Mouse (Mus musculus) heart, embryonic 13.5 days (tissue): ENCODE data around the gene Draxin. TPM values are rescaled to one million over a fixed set of nuclear protein-coding genes. Genes with fewer than 3 reads are reported as not detected.
A peak's percentile ranks its signal among the peaks of the same experiment; 100 is the strongest.
"Not testable (repeated sequence)": the region's sequence is repeated elsewhere in the genome, so short reads cannot be mapped to it uniquely, and the experiment has no call there.

ENCODE experiments used
- ATAC-seq: fragments of 200-750 bp; cut with Nextera tagmentation; 2 replicates; pipeline ENCODE4 v1.8.0; 2017; ENCODE audit warnings: moderate TSS enrichment; ENCODE audit not compliant: insufficient number of reproducible peaks, low FRiP score, low TSS enrichment; ENCODE audit errors: extremely low read depth
- H3K27ac ChIP-seq: fragments of 300-500 bp; sonication (generic); replicated peaks from 2 replicates; pipeline ENCODE4 v1.5.1; 2015; ENCODE audit warnings: moderate library complexity, mild to moderate bottlenecking, inconsistent platforms
- H3K27me3 ChIP-seq: fragments of 300-500 bp; sonication (generic); replicated peaks from 2 replicates; pipeline ENCODE4 v1.6.1; 2015; ENCODE audit warnings: mild to moderate bottlenecking, inconsistent platforms
- H3K36me3 ChIP-seq: fragments of 300-500 bp; sonication (generic); 2 replicates; pipeline ENCODE4 v1.6.1; 2015; ENCODE audit warnings: mild to moderate bottlenecking, inconsistent platforms
- H3K4me1 ChIP-seq: fragments of 300-500 bp; sonication (generic); 2 replicates; pipeline ENCODE4 v1.6.1; 2015; ENCODE audit warnings: inconsistent platforms
- H3K4me2 ChIP-seq: fragments of 300-500 bp; sonication (generic); 2 replicates; pipeline ENCODE4 v1.6.1; 2015; ENCODE audit warnings: inconsistent platforms, mild to moderate bottlenecking, moderate library complexity
- H3K4me3 ChIP-seq: fragments of 300-500 bp; sonication (generic); 2 replicates; pipeline ENCODE4 v1.5.1; 2015; ENCODE audit warnings: moderate library complexity, mild to moderate bottlenecking, inconsistent platforms
- H3K9ac ChIP-seq: fragments of 300-500 bp; sonication (generic); 2 replicates; pipeline ENCODE4 v1.6.1; 2015; ENCODE audit warnings: inconsistent platforms, mild to moderate bottlenecking, moderate library complexity
- H3K9me3 ChIP-seq: fragments of 300-500 bp; sonication (generic); 2 replicates; pipeline ENCODE4 v1.6.1; 2016; ENCODE audit warnings: inconsistent platforms
- WGBS: fragments of 180-500 bp; shearing (Covaris S2); methylation state at CpG from one replicate; pipeline ENCODE4 v1.1.7; 2015; ENCODE audit warnings: mixed read lengths; 5-methylcytosine and 5-hydroxymethylcytosine counted together
- polyA plus RNA-seq: library from polyadenylated mRNA; unstranded; fragments of >200 nt; fragmentation: Nextera tagmentation; extraction: Ambion mirVana; gene quantifications from 2 replicates; pipeline ENCODE4 v1.2.1, GENCODE M21; 2015

The Draxin gene
- polyA plus RNA-seq, 1 experiment from 2014 or later, result 0.05 TPM

- H3K4me3 ChIP-seq, result peak overlapping the region; percentile 63
- H3K4me1 ChIP-seq, result peaks cover 16% of the 10 kb centered on the region
- 2% methylated on average over 21 of the region's 21 CpGs for WGBS
- H3K27ac ChIP-seq, result no peak overlapping the region
- H3K36me3 ChIP-seq, result no peaks in the 10 kb centered on the region
- peak overlapping the region; percentile 96 for H3K4me2 ChIP-seq
- ATAC-seq, result no peak
- no peak overlapping the region; the same call in 1 of the 2 replicates for H3K9ac ChIP-seq
- H3K9me3 ChIP-seq, result no peaks in the 10 kb centered on the region
- peaks cover 83% of the 10 kb centered on the region for H3K27me3 ChIP-seq
Measured at GRCm38 (mm10) chr4:148131497-148132081, 1.1 kb upstream of the Draxin start.

- H3K4me2 ChIP-seq, result peak within 1 kb of the TSS; percentile 96
- no peaks in the 10 kb centered on the region for H3K9me3 ChIP-seq
- H3K36me3 ChIP-seq, result no peaks in the 10 kb centered on the region
- peaks cover 16% of the 10 kb centered on the region for H3K4me1 ChIP-seq
- peak within 1 kb of the TSS; percentile 63 for H3K4me3 ChIP-seq
- H3K9ac ChIP-seq, result peak within 1 kb of the TSS; percentile 77
- peaks cover 95% of the 10 kb centered on the region for H3K27me3 ChIP-seq
- H3K27ac ChIP-seq, result no peak within 1 kb of the TSS
- under 1% methylated on average over 18 of the region's 18 CpGs for WGBS
- no peak for ATAC-seq
Measured at GRCm38 (mm10) chr4:148130133-148130532, 365 bp downstream of the Draxin start, which contains the start of gene Mad2l2. Gene Mad2l2 (plus strand): TSS chr4:148130384.

- no peak overlapping the region for H3K4me3 ChIP-seq
- H3K4me1 ChIP-seq, result peaks cover 16% of the 10 kb centered on the region
- H3K9me3 ChIP-seq, result no peaks in the 10 kb centered on the region
- no peak overlapping the region for H3K4me2 ChIP-seq
- no peak overlapping the region for H3K27ac ChIP-seq
- no peaks in the 10 kb centered on the region for H3K36me3 ChIP-seq
- H3K9ac ChIP-seq, result no peak overlapping the region
- peaks cover 93% of the 10 kb centered on the region for H3K27me3 ChIP-seq
- ATAC-seq, result no peak
- 70% methylated on average over 2 of the region's 2 CpGs for WGBS
Measured at GRCm38 (mm10) chr4:148128672-148129071, 1.8 kb downstream of the Draxin start.

GRCm38 (mm10) chr4:148128241-148128640, 2.3 kb downstream of the Draxin start:
- Histone ChIP-seq H3K27ac (no peak overlapping the region), H3K9ac (no peak overlapping the region), H3K4me3 (no peak overlapping the region), H3K9me3 (no peaks in the 10 kb centered on the region), H3K27me3 (peaks cover 95% of the 10 kb centered on the region), H3K4me2 (no peak overlapping the region), H3K36me3 (no peaks in the 10 kb centered on the region), H3K4me1 (peaks cover 16% of the 10 kb centered on the region)
- ATAC-seq, result no peak
- 53% methylated on average over 1 of the region's 1 CpGs for WGBS

DNA sequence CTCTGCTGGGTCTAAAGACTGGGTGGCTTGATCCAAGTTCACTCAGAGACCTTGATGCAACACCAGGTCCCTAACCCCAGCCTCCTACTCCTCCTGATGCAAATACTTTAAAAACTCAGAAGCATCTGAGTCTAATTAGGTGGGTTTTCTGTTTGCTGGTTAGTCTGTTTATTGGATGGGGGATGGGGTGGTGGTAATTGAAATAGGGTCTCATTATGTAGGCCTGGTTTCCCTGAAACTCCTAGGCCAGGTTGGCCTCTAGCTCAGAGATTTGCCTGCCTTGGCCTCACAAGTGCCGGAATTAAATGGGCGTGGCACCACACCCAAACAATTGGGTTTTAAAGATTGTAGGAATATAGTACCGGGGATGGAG, 7.8 kb downstream of the Draxin start:
- Histone ChIP-seq H3K4me3 (no peak overlapping the region), H3K9me3 (no peaks in the 10 kb centered on the region), H3K27me3 (peaks cover 65% of the 10 kb centered on the region), H3K4me1 (no peaks in the 10 kb centered on the region), H3K9ac (no peak overlapping the region), H3K27ac (no peak overlapping the region), H3K4me2 (no peak overlapping the region), H3K36me3 (no peaks in the 10 kb centered on the region)
- no peak for ATAC-seq
- WGBS, result 78% methylated on average over 3 of the region's 3 CpGs

- no peak overlapping the region for H3K4me3 ChIP-seq
- WGBS, result 13% methylated on average over 6 of the region's 6 CpGs
Measured at GRCm38 (mm10) chr4:148121982-148122693, 8.4 kb downstream of the Draxin start.

GRCm38 (mm10) chr4:148121362-148121761, 9.1 kb downstream of the Draxin start:
- peaks cover 52% of the 10 kb centered on the region for H3K27me3 ChIP-seq
- 75% methylated on average over 4 of the region's 4 CpGs for WGBS
- no peaks in the 10 kb centered on the region for H3K36me3 ChIP-seq
- H3K9ac ChIP-seq, result no peak overlapping the region
- no peak overlapping the region for H3K27ac ChIP-seq
- peaks cover 3% of the 10 kb centered on the region; the same call in 1 of the 2 replicates for H3K9me3 ChIP-seq
- no peaks in the 10 kb centered on the region for H3K4me1 ChIP-seq
- no peak overlapping the region for H3K4me3 ChIP-seq
- ATAC-seq, result no peak
- H3K4me2 ChIP-seq, result no peak overlapping the region

More at GRCm38 (mm10) chr4:148121982-148122693, 8.4 kb downstream of the Draxin start:
- ATAC-seq, result no peak
- no peaks in the 10 kb centered on the region for H3K4me1 ChIP-seq
- peaks cover 3% of the 10 kb centered on the region; the same call in 1 of the 2 replicates for H3K9me3 ChIP-seq
- no peak overlapping the region for H3K27ac ChIP-seq
- no peaks in the 10 kb centered on the region for H3K36me3 ChIP-seq
- H3K27me3 ChIP-seq, result peaks cover 60% of the 10 kb centered on the region
- no peak overlapping the region for H3K9ac ChIP-seq
- no peak overlapping the region for H3K4me2 ChIP-seq

DNA sequence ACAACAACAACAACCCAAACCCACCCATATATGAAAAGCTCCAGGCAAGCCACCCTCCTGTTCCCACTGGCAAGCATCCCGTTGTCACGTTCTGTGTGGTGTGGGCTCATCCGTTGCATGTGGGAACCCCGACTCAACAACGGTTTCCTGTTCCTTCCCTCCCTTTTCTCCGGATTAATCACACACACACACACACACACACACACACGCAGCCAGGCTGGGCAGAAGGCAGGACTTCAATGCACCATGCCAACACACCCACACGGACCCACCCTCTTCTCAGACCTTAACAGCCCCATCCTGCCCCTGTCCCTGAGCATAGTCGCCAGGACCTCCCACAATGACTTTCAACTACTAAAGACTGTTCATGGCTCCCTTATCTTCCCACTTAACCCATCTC, 9.9 kb downstream of the Draxin start:
- 71% methylated on average over 9 of the region's 9 CpGs for WGBS
- Histone ChIP-seq H3K36me3 (no peaks in the 10 kb centered on the region), H3K9me3 (peaks cover 3% of the 10 kb centered on the region; the same call in 1 of the 2 replicates), H3K4me1 (peaks cover 3% of the 10 kb centered on the region), H3K9ac (no peak overlapping the region), H3K27me3 (peaks cover 44% of the 10 kb centered on the region), H3K4me3 (no peak overlapping the region), H3K27ac (no peak overlapping the region), H3K4me2 (no peak overlapping the region)
- no peak for ATAC-seq

GRCm38 (mm10) chr4:148119578-148119977, 10.9 kb downstream of the Draxin start:
- H3K4me3 ChIP-seq, H3K9ac ChIP-seq, H3K36me3 ChIP-seq, H3K4me2 ChIP-seq, H3K9me3 ChIP-seq, H3K27ac ChIP-seq, ATAC-seq: not testable (repeated sequence)
- peaks cover 10% of the 10 kb centered on the region for H3K4me1 ChIP-seq
- 76% methylated on average over 9 of the region's 9 CpGs for WGBS
- peaks cover 41% of the 10 kb centered on the region for H3K27me3 ChIP-seq

DNA sequence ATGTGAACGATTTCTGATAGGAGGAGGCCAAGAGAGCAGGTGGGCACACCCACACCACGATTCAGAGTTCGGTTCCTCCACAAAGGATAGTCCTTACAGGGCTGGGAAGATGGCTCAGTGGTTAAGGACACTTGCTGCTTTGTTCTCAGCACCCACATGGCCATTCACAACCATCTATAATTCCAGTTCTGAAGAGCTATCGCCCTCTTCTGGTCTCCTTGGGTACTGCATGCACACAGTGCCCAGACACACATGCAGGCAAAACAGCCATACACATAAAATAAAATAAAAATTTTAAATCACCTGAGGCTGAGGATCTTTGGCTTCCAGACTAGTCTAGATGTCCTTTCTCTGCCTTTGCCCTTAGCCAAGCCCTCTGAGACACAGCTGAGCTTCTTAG, 13.1 kb downstream of the Draxin start:
- Histone ChIP-seq H3K4me2 (no peak overlapping the region), H3K9ac (no peak overlapping the region), H3K36me3 (no peaks in the 10 kb centered on the region), H3K4me3 (no peak overlapping the region), H3K27ac (no peak overlapping the region), H3K27me3 (peaks cover 39% of the 10 kb centered on the region), H3K4me1 (peaks cover 10% of the 10 kb centered on the region), H3K9me3 (peaks cover 3% of the 10 kb centered on the region; the same call in 1 of the 2 replicates)
- no peak for ATAC-seq
- 71% methylated on average over 4 of the region's 4 CpGs for WGBS

GRCm38 (mm10) chr4:148116657-148117056, 13.8 kb downstream of the Draxin start:
- H3K4me2 ChIP-seq, result no peak overlapping the region
- peaks cover 34% of the 10 kb centered on the region for H3K27me3 ChIP-seq
- peaks cover 10% of the 10 kb centered on the region for H3K4me1 ChIP-seq
- H3K9me3 ChIP-seq, result peaks cover 3% of the 10 kb centered on the region; the same call in 1 of the 2 replicates
- no peak overlapping the region for H3K4me3 ChIP-seq
- no peak for ATAC-seq
- 78% methylated on average over 4 of the region's 4 CpGs for WGBS
- no peak overlapping the region for H3K27ac ChIP-seq
- H3K36me3 ChIP-seq, result no peaks in the 10 kb centered on the region
- H3K9ac ChIP-seq, result no peak overlapping the region
